Mouse (Mus musculus): ENCODE measurements around the gene Pla2g4f. TPM values are rescaled to one million over a fixed set of nuclear protein-coding genes. Genes with fewer than 3 reads are reported as not detected.

The Pla2g4f gene
- total and polyA plus RNA-seq, 3 experiments: not detected

DNA sequence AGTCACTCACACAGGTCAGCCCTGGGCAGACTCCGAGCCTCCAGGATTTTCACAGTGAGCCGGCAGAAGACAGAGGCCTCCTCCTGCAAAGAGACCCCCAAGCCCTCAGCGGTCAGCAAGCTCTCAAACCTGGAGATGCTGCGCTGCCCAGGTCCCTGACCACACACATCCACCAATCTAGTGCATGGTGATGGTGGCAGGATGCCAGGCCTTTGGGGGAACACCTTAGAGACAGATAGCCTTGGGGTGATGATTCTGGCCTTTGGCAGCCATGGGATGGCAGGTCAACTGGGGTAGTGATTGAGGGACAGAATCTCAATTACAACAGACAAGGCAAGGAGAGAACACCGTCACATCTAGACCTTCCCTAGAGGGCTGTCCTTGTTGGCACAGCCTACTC lies 29.9 kb downstream of the Pla2g4f start:
- no peak for DNase-seq (ENCODE audit: low read depth, low spot score)
- H3K4me3 ChIP-seq (ENCODE audit: control insufficient read depth in 1 of 2, insufficient read depth in 1 of 2, low read depth in 2 of 2, low read length in 2 of 2): no peak overlapping the region
- TF ChIP-seq ZMIZ1 (IDR thresholded peaks at IDR 0.05; ENCODE audit: low read depth, low read length) (no peak), MAX (IDR thresholded peaks at IDR 0.05; ENCODE audit: low read length) (no peak), SMC3 (IDR thresholded peaks at IDR 0.05; ENCODE audit: low read depth, low read length) (no peak), MYB (IDR thresholded peaks at IDR 0.05; ENCODE audit: low read depth, low read length) (no peak), POLR2AphosphoS2 (IDR thresholded peaks at IDR 0.05; ENCODE audit: low read length) (no peak), USF2 (IDR thresholded peaks at IDR 0.05; ENCODE audit: borderline replicate concordance in 1 of 2, insufficient read depth in 1 of 2, low read depth in 1 of 2, low read length in 2 of 2) (no peak)

DNA sequence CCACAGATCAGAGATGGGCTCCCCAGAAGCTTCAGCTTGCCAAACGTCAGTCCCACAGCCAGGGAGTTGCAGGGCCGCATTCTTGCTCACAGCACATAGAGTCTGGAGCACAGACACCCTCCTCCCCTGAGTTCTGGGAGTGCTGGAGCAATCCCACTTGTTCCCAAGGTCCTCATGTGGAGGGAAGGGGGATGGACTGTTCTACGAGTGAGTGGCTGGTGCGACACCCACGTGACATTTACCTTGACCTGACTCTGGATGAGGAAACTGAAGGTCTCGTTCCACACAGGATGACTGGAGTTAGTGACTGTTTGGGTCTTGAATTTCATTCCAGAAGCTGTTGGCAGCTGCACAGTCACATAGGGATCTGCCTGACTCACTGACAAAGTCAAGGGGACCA lies 30.4 kb downstream of the Pla2g4f start:
- no peak for DNase-seq (ENCODE audit: low read depth, low spot score)
- Histone ChIP-seq H3K36me3 (ENCODE audit: control insufficient read depth in 1 of 2, insufficient read depth in 2 of 2, low read length in 2 of 2) (no peaks in the 10 kb centered on the region), H3K9ac (ENCODE audit: control insufficient read depth, low read depth, low read length, poor library complexity, severe bottlenecking) (no peak overlapping the region), H3K4me1 (ENCODE audit: control insufficient read depth in 1 of 2, insufficient read depth in 2 of 2, low read length in 2 of 2) (0 out of 4 replicates have a peak, but pooled peaks cover 0 to 3% of the 10 kb centered on the region in 2 experiments), H3K4me3 (ENCODE audit: control insufficient read depth in 1 of 2, insufficient read depth in 1 of 2, low read depth in 2 of 2, low read length in 2 of 2) (no peak overlapping the region), H3K27ac (ENCODE audit: control insufficient read depth, low read depth, low read length) (no peak overlapping the region), H3K27me3 (ENCODE audit: control insufficient read depth in 1 of 2, insufficient read depth in 2 of 2, low read length in 2 of 2) (peaks cover 2 to 5% of the 10 kb centered on the region in 2 experiments; a peak in 2 of 4 replicates), H3K9me3 (replicated peaks; ENCODE audit: insufficient read depth, low read length) (no peaks in the 10 kb centered on the region), H3K79me2 (ENCODE audit: control insufficient read depth, insufficient read depth, low read length, poor library complexity) (no peaks in the 10 kb centered on the region)
- TF ChIP-seq TBP (IDR thresholded peaks at IDR 0.05; ENCODE audit: low read depth, low read length) (no peak), JUND (IDR thresholded peaks at IDR 0.05; ENCODE audit: low read depth, low read length) (no peak), ETS1 (IDR thresholded peaks at IDR 0.05; ENCODE audit: low read depth, low read length) (no peak)

More for the DNA sequence above, 29.9 kb downstream of the Pla2g4f start:
- Histone ChIP-seq H3K4me1 (ENCODE audit: control insufficient read depth in 1 of 2, insufficient read depth in 2 of 2, low read length in 2 of 2) (0 out of 4 replicates have a peak, but pooled peaks cover 0 to 3% of the 10 kb centered on the region in 2 experiments), H3K27me3 (ENCODE audit: control insufficient read depth in 1 of 2, insufficient read depth in 2 of 2, low read length in 2 of 2) (peaks cover 2 to 5% of the 10 kb centered on the region in 2 experiments; a peak in 3 of 4 replicates), H3K27ac (ENCODE audit: control insufficient read depth, low read depth, low read length) (no peak overlapping the region), H3K9ac (ENCODE audit: control insufficient read depth, low read depth, low read length, poor library complexity, severe bottlenecking) (no peak overlapping the region), H3K36me3 (ENCODE audit: control insufficient read depth in 1 of 2, insufficient read depth in 2 of 2, low read length in 2 of 2) (no peaks in the 10 kb centered on the region), H3K79me2 (ENCODE audit: control insufficient read depth, insufficient read depth, low read length, poor library complexity) (no peaks in the 10 kb centered on the region), H3K9me3 (replicated peaks; ENCODE audit: insufficient read depth, low read length) (no peaks in the 10 kb centered on the region)

DNA sequence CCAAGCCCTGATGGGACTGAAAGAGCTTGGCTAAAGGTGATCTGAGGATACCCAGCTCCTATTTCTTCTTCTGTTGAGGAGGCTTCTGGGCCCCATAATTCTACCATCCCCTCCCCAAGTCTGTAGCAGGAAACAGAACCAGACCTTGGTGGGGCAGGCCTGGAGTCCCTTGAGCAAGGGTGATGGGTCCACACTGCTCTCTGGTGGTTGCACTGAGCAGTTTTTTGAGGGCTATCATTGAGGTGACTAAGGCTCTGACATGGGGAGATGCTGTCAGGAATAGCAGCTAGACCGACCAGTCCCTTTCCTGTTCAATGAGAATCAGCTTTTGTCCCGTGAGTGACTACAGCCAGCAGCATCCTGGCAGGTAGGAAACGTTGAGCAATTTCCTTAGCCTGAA lies 32.7 kb downstream of the Pla2g4f start:
- peak; percentile 17 for DNase-seq (ENCODE audit: low read depth, low spot score)
- Histone ChIP-seq H3K9me3 (replicated peaks; ENCODE audit: insufficient read depth, low read length) (no peaks in the 10 kb centered on the region), H3K4me1 (ENCODE audit: control insufficient read depth in 1 of 2, insufficient read depth in 2 of 2, low read length in 2 of 2) (0 out of 4 replicates have a peak, but pooled peaks cover 0 to 3% of the 10 kb centered on the region in 2 experiments), H3K9ac (ENCODE audit: control insufficient read depth, low read depth, low read length, poor library complexity, severe bottlenecking) (no peak overlapping the region), H3K79me2 (ENCODE audit: control insufficient read depth, insufficient read depth, low read length, poor library complexity) (no peaks in the 10 kb centered on the region), H3K27ac (ENCODE audit: control insufficient read depth, low read depth, low read length) (no peak overlapping the region), H3K36me3 (ENCODE audit: control insufficient read depth in 1 of 2, insufficient read depth in 2 of 2, low read length in 2 of 2) (no peaks in the 10 kb centered on the region), H3K4me3 (ENCODE audit: control insufficient read depth in 1 of 2, insufficient read depth in 1 of 2, low read depth in 2 of 2, low read length in 2 of 2) (no peak overlapping the region), H3K27me3 (ENCODE audit: control insufficient read depth in 1 of 2, insufficient read depth in 2 of 2, low read length in 2 of 2) (peaks cover 2 to 4% of the 10 kb centered on the region in 2 experiments; a peak in 2 of 4 replicates)
- TF ChIP-seq CTCF (IDR thresholded peaks at IDR 0.05 in 2 of 3, conservative IDR thresholded peaks at IDR 0.05 in 1 of 3; ENCODE audit: control insufficient read depth in 1 of 3, insufficient read depth in 1 of 3, low read depth in 2 of 3, low read length in 3 of 3, poor library complexity in 1 of 3, severe bottlenecking in 1 of 3) (peak; percentile 18 to 55 (median 36); a peak in 5 of 6 replicates), MYC (IDR thresholded peaks at IDR 0.05; ENCODE audit: low read depth, low read length) (no peak), RAD21 (IDR thresholded peaks at IDR 0.05; ENCODE audit: low read depth, low read length) (peak; percentile 34), SMC3 (IDR thresholded peaks at IDR 0.05; ENCODE audit: low read depth, low read length) (peak; percentile 50)
